Mouse (Mus musculus): ENCODE measurements around the gene Grik4. TPM values are rescaled to one million over a fixed set of nuclear protein-coding genes. Genes with fewer than 3 reads are reported as not detected.

Grik4 gene
- polyA plus RNA-seq, 1 experiment from 2014 or later: 0.41 TPM

DNA sequence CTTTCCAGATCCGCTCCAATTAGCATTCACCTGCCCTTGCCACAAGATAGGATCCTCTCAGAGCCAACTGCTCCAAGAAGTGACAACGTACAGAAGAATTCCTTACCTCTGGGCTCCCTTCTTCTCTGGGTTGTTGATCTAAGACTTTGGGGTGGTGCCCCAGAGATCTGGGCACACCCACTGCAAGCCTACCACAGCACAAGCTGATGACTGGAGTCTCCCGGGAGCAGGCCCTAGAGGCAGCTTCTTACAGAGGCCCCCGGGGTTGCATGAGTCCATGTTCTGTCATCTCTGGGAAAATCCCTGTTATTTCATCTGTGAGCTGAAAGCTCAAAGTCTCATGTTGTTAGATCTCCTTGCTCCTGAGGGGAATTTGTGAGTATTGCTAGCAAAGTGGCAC lies 146.0 kb downstream of the Grik4 start:
- H3K36me3 ChIP-seq (replicated peaks): no peaks in the 10 kb centered on the region
- H3K9me3 ChIP-seq (replicated peaks): no peaks in the 10 kb centered on the region
- no peak overlapping the region for H3K4me3 ChIP-seq (replicated peaks)
- no peak overlapping the region for H3K4me2 ChIP-seq
- no peak overlapping the region for H3K27ac ChIP-seq (replicated peaks)
- ATAC-seq (ENCODE audit: insufficient read depth): no peak
- no peaks in the 10 kb centered on the region for H3K27me3 ChIP-seq
- 66% methylated on average over 4 of the region's 4 CpGs for WGBS (ENCODE audit: insufficient replicate concordance)
- no peak overlapping the region for H3K9ac ChIP-seq
- no peaks in the 10 kb centered on the region for H3K4me1 ChIP-seq (replicated peaks)

DNA sequence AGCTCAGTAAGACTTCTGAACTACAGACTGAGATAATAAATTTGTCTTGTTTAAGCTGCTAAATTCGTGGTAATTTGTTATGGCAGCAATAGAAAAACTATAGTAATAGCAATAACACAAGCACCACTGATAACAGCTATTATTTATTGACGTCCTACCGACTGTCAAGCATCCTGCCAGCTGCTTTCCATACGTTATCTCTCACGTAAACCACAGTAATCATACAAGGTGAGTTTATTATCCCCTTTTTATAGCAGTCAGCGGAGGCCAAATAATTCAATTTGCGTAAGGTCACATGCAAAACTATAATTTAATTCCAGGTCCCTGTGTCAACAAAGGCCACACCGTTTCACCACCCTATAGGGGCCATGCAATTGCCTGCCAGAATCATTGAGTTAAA lies 147.0 kb downstream of the Grik4 start:
- WGBS (ENCODE audit: insufficient replicate concordance): 40% methylated on average over 8 of the region's 8 CpGs
- no peak overlapping the region for H3K4me2 ChIP-seq
- no peak overlapping the region for H3K27ac ChIP-seq (replicated peaks)
- no peaks in the 10 kb centered on the region for H3K36me3 ChIP-seq (replicated peaks)
- H3K9me3 ChIP-seq (replicated peaks): no peaks in the 10 kb centered on the region
- H3K4me3 ChIP-seq (replicated peaks): no peak overlapping the region
- H3K9ac ChIP-seq: no peak overlapping the region
- H3K27me3 ChIP-seq: no peaks in the 10 kb centered on the region
- ATAC-seq (ENCODE audit: insufficient read depth): no peak
- no peaks in the 10 kb centered on the region for H3K4me1 ChIP-seq (replicated peaks)

DNA sequence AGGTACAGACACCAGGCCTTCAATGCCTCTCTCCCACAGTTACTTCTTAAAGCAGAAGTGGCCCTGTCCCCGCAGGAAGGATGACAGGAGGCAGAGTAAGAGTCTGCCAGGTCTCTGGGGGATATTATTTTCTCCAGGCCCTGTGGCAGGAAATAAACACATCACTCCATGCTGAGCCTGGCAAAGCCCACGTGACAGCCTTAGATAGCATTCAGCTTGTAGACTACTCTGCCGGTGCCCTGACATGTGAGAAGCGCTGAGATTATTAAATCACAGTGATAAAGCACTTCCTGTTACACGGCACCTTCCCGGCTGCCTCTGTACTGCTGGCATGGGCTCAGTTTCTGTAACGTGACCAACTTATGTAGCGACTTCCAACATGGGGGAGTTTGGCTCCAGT lies 148.4 kb downstream of the Grik4 start:
- H3K36me3 ChIP-seq (replicated peaks): no peaks in the 10 kb centered on the region
- H3K4me2 ChIP-seq: no peak overlapping the region
- H3K27me3 ChIP-seq: no peaks in the 10 kb centered on the region
- 23% methylated on average over 8 of the region's 8 CpGs for WGBS (ENCODE audit: insufficient replicate concordance)
- no peak overlapping the region for H3K9ac ChIP-seq
- H3K27ac ChIP-seq (replicated peaks): no peak overlapping the region
- no peak for ATAC-seq (ENCODE audit: insufficient read depth)
- H3K9me3 ChIP-seq (replicated peaks): no peaks in the 10 kb centered on the region
- H3K4me3 ChIP-seq (replicated peaks): no peak overlapping the region
- no peaks in the 10 kb centered on the region for H3K4me1 ChIP-seq (replicated peaks)

DNA sequence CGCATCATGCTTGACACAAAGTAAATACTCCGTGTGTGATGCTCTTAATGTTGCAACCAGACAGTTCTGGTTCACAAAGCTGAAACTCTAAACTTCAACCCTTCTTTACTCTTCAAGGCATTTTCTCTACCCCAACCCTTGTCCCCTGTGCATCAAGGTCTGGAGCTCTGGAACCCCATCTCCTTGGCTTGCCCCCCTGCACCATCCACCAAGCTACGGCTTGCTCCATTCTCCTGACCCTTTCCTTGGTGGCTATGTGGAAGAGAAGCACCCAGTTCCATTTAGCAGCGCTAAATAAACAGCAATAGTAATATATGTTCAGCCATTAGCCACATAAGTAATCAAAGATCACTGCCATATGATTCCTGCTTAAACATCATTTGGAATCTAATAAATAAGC lies 150.3 kb downstream of the Grik4 start:
- ATAC-seq (ENCODE audit: insufficient read depth): no peak
- H3K4me1 ChIP-seq (replicated peaks): no peaks in the 10 kb centered on the region
- H3K27ac ChIP-seq (replicated peaks): no peak overlapping the region
- no peaks in the 10 kb centered on the region for H3K9me3 ChIP-seq (replicated peaks)
- no peaks in the 10 kb centered on the region for H3K27me3 ChIP-seq
- H3K9ac ChIP-seq: no peak overlapping the region
- H3K4me2 ChIP-seq: no peak overlapping the region
- 65% methylated on average over 4 of the region's 4 CpGs for WGBS (ENCODE audit: insufficient replicate concordance)
- no peaks in the 10 kb centered on the region for H3K36me3 ChIP-seq (replicated peaks)
- H3K4me3 ChIP-seq (replicated peaks): no peak overlapping the region

DNA sequence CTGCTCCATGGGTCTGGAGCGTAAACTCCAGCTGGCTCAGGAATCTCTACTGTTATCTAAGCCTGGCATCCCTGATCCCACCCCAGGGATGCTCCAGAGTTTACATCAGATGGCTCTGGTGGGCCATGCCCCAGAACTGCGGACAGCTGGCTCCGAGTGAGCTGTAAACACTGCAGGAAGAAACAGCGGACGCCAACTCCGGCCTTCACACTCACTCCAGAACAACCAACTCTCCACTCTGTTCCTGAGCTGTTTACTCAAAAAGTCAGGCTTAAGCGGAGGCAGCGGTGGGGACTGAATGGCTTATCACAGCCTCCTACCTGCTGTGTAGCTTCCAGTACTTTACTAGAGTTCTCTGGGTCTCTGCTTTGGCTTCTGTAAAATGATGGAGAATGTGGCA lies 150.7 kb downstream of the Grik4 start:
- Histone ChIP-seq H3K4me1 (replicated peaks) (no peaks in the 10 kb centered on the region), H3K27ac (replicated peaks) (no peak overlapping the region), H3K36me3 (replicated peaks) (no peaks in the 10 kb centered on the region), H3K27me3 (no peaks in the 10 kb centered on the region), H3K4me3 (replicated peaks) (no peak overlapping the region), H3K4me2 (no peak overlapping the region), H3K9ac (no peak overlapping the region), H3K9me3 (replicated peaks) (no peaks in the 10 kb centered on the region)
- WGBS (ENCODE audit: insufficient replicate concordance): 48% methylated on average over 8 of the region's 8 CpGs
- ATAC-seq (ENCODE audit: insufficient read depth): no peak

DNA sequence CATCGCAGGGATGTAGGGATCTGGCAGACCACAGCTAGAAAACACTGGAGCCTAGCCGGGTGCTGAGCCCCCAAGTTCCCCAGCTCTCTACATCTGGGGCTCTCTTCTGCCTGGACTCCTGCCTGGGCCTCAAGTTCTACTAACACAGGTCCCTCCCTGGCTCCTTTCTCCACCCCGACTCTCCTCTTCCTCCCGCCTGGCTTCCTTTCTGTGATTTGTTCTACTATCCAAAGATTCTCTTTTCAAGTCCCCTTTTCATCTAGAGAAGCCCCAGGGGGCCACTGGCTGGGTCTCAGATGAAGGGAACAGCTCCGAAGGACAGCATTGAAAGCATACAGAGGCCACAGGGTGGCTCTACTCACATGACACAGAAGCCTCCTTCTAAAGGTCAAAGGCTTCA lies 151.9 kb downstream of the Grik4 start:
- Histone ChIP-seq H3K27ac (replicated peaks) (no peak overlapping the region), H3K4me2 (no peak overlapping the region), H3K4me1 (replicated peaks) (no peaks in the 10 kb centered on the region), H3K4me3 (replicated peaks) (no peak overlapping the region), H3K9me3 (replicated peaks) (no peaks in the 10 kb centered on the region), H3K9ac (no peak overlapping the region), H3K27me3 (no peaks in the 10 kb centered on the region), H3K36me3 (replicated peaks) (no peaks in the 10 kb centered on the region)
- no peak for ATAC-seq (ENCODE audit: insufficient read depth)
- WGBS (ENCODE audit: insufficient replicate concordance): 47% methylated on average over 5 of the region's 5 CpGs

DNA sequence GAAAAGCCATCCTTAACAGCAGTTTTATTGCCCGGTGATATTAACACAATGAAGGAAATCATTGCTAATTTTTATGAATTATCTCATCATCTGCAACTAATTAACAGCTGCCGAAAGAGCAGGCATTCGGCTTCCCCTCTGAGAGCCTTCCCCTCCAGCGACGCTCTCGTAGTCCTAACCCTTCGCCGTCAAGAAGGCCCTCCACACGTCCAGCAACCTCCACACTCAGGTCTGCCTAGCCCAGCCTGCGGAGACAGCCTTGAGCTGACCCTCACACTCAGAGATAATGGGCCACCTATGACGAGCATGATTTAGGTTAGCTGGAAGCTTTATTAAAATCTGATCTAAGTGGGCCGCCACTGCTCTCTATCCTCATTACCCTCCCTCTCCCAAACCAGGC lies 152.5 kb downstream of the Grik4 start:
- no peak for ATAC-seq (ENCODE audit: insufficient read depth)
- no peak overlapping the region for H3K4me2 ChIP-seq

DNA sequence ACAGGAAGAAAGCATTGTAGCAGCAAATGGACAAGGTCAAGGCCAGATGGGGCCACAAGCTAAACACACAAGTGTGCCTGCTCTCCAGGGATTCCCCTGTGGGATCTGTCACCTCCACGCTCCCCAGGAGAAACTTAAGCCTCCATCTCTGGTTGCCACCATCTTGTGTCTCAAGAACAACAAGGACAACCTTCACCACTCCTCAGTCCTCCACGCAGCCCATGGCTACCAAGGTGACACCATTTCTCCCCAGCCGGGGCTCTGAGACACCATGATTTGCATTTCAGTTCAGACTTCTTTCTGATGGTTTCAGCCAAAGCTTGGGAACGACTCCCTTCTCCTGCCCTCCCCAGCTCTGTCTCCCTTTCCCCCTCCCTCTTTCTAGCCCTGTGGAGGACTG lies 152.9 kb downstream of the Grik4 start:
- H3K27ac ChIP-seq (replicated peaks): no peak overlapping the region
- no peaks in the 10 kb centered on the region for H3K9me3 ChIP-seq (replicated peaks)
- ATAC-seq (ENCODE audit: insufficient read depth): no peak
- 46% methylated on average over 4 of the region's 4 CpGs for WGBS (ENCODE audit: insufficient replicate concordance)
- H3K27me3 ChIP-seq: no peaks in the 10 kb centered on the region
- H3K9ac ChIP-seq: no peak overlapping the region
- H3K4me1 ChIP-seq (replicated peaks): no peaks in the 10 kb centered on the region
- no peak overlapping the region for H3K4me2 ChIP-seq
- H3K4me3 ChIP-seq (replicated peaks): no peak overlapping the region
- H3K36me3 ChIP-seq (replicated peaks): no peaks in the 10 kb centered on the region

More for the DNA sequence above, 152.5 kb downstream of the Grik4 start:
- 65% methylated on average over 12 of the region's 12 CpGs for WGBS (ENCODE audit: insufficient replicate concordance)
- H3K9me3 ChIP-seq (replicated peaks): no peaks in the 10 kb centered on the region
- H3K27me3 ChIP-seq: no peaks in the 10 kb centered on the region
- no peak overlapping the region for H3K4me3 ChIP-seq (replicated peaks)
- H3K4me1 ChIP-seq (replicated peaks): no peaks in the 10 kb centered on the region
- H3K9ac ChIP-seq: no peak overlapping the region
- H3K36me3 ChIP-seq (replicated peaks): no peaks in the 10 kb centered on the region
- H3K27ac ChIP-seq (replicated peaks): no peak overlapping the region

DNA sequence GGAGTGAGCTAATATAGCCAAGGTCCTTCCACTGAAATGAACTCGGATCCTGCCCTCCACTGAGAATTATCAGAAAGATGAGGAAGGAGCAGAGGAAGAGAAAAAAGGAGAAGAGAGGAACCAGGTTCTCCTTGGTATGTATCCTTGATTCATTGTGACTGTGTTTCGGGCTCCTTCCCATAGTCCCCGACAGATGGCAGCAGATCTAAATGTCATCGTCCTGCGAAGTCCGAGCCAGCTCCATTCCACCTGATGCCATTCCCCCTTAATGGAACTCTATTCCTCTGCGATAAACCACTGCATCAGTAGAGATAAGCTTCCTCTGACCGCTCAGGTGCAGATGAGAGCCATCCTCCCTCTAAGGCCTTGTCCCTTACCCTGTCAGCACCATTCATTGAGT lies 155.8 kb downstream of the Grik4 start:
- H3K27ac ChIP-seq (replicated peaks): no peak overlapping the region
- H3K4me2 ChIP-seq: no peak overlapping the region
- ATAC-seq (ENCODE audit: insufficient read depth): no peak
- no peaks in the 10 kb centered on the region for H3K9me3 ChIP-seq (replicated peaks)
- 13% methylated on average over 8 of the region's 8 CpGs for WGBS (ENCODE audit: insufficient replicate concordance)
- H3K4me3 ChIP-seq (replicated peaks): no peak overlapping the region
- H3K9ac ChIP-seq: no peak overlapping the region
- no peaks in the 10 kb centered on the region for H3K4me1 ChIP-seq (replicated peaks)
- no peaks in the 10 kb centered on the region for H3K36me3 ChIP-seq (replicated peaks)
- no peaks in the 10 kb centered on the region for H3K27me3 ChIP-seq

DNA sequence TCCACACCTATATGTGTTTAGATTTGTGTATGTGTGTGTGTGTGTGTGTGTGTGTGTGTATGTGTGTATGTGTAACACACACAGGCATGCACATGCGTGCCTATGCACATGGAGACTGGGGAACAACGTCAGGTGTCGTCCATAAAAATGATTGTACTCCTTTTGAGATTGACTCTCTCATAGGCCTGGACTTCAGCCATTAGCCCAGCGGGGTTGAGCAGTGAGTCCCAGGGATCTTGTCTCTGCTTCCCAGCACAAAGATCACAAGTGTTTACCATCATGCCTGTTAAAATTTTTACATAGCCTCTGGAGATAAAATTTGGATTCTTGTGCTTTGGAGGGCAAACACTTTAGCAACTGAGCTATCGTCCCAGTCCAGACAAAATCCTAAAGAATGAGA lies 157.4 kb downstream of the Grik4 start:
- Histone ChIP-seq H3K36me3 (replicated peaks) (no peaks in the 10 kb centered on the region), H3K27me3 (no peaks in the 10 kb centered on the region), H3K4me2 (no peak overlapping the region), H3K9me3 (replicated peaks) (no peaks in the 10 kb centered on the region), H3K27ac (replicated peaks) (no peak overlapping the region), H3K4me3 (replicated peaks) (no peak overlapping the region), H3K9ac (no peak overlapping the region), H3K4me1 (replicated peaks) (no peaks in the 10 kb centered on the region)
- ATAC-seq (ENCODE audit: insufficient read depth): no peak
- WGBS (ENCODE audit: insufficient replicate concordance): 67% methylated on average over 5 of the region's 5 CpGs

DNA sequence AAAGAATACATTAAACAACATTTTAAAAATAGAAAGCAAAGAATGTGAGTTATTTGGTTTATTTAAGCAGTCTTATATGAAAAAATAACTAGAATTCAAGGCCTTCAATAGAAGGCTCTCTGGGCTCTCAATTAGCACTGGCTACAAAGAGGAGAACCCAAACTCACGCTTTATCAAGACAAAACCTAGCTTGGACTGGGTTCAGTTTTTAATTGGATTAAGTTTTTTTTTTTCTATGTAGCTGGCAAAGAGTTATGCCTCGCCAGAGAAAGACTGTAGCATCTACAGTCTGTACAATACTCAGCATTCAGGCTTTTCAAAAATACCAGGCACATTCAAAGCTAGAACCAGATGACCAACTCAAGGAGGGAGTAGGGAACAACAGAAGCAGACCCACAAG lies 158.0 kb downstream of the Grik4 start:
- no peak for ATAC-seq (ENCODE audit: insufficient read depth)
- 40% methylated on average over 2 of the region's 2 CpGs for WGBS (ENCODE audit: insufficient replicate concordance)
- H3K27ac ChIP-seq (replicated peaks): no peak overlapping the region
- no peaks in the 10 kb centered on the region for H3K27me3 ChIP-seq
- no peak overlapping the region for H3K4me2 ChIP-seq
- no peaks in the 10 kb centered on the region for H3K9me3 ChIP-seq (replicated peaks)
- H3K4me1 ChIP-seq (replicated peaks): no peaks in the 10 kb centered on the region
- no peaks in the 10 kb centered on the region for H3K36me3 ChIP-seq (replicated peaks)
- H3K9ac ChIP-seq: no peak overlapping the region
- no peak overlapping the region for H3K4me3 ChIP-seq (replicated peaks)

DNA sequence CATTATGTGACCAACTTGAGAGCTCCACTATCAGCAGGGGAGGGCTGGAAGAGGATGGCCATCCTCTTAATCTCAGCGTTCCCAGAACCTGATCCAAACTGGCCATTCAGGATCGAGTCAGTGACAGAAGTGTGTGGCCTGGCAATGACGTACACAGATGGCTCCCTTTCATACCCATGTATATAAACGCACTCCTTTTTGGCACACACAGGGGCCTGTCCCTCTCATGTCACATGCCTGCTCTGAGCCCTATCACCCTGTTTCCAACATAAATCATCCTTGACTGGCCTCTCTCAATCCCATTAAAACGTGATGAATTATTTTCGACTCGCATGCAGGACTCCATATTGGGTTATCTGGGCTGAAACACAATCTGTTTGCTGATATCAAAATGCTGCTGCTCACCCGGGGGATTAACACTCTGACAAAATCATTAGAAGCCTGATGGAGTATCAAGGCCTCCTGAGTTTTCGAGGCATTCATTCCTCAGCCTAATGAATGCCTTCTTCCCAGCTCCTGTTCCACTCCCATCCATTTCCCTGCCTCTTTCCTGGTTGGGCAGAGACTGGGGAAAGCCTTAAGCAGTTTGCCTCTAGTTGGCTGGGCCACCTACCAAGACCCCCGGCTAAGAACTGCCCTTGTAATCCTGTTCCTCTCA lies 159.0 kb downstream of the Grik4 start:
- WGBS (ENCODE audit: insufficient replicate concordance): 54% methylated on average over 10 of the region's 10 CpGs
- no peak for ATAC-seq (ENCODE audit: insufficient read depth)

More for the DNA sequence above, 159.0 kb downstream of the Grik4 start:
- H3K36me3 ChIP-seq (replicated peaks): no peaks in the 10 kb centered on the region
- H3K4me2 ChIP-seq: no peak overlapping the region
- H3K4me1 ChIP-seq (replicated peaks): no peaks in the 10 kb centered on the region
- no peak overlapping the region for H3K4me3 ChIP-seq (replicated peaks)
- H3K9ac ChIP-seq: no peak overlapping the region
- H3K9me3 ChIP-seq (replicated peaks): no peaks in the 10 kb centered on the region
- 0 out of 2 replicates have a peak, but pooled peaks cover 1% of the 10 kb centered on the region for H3K27me3 ChIP-seq
- H3K27ac ChIP-seq (replicated peaks): no peak overlapping the region

Data from liver, embryonic 15.5 days (tissue).